Mouse (Mus musculus) forebrain, embryonic 16.5 days (tissue): ENCODE measurements around the gene Rbfox1. TPM values are rescaled to one million over a fixed set of nuclear protein-coding genes. Genes with fewer than 3 reads are reported as not detected.
A peak's percentile ranks its signal among the peaks of the same experiment; 100 is the strongest.

ENCODE experiments used
- ATAC-seq: fragments of 200-750 bp; cut with Nextera tagmentation; 2 replicates; pipeline ENCODE4 v1.8.0; 2017; ENCODE audit warnings: mild to moderate bottlenecking, moderate library complexity
- H3K27ac ChIP-seq: fragments of 300-500 bp; sonication (generic); 2 replicates; pipeline ENCODE4 v1.5.1; 2014; ENCODE audit warnings: low read length, control low read depth
- H3K27me3 ChIP-seq: fragments of 300-500 bp; sonication (generic); replicated peaks from 2 replicates; pipeline ENCODE4 v1.6.1; 2014; ENCODE audit warnings: low read length; ENCODE audit not compliant: control insufficient read depth, insufficient read depth
- H3K36me3 ChIP-seq: fragments of 300-500 bp; sonication (generic); 2 replicates; pipeline ENCODE4 v1.6.1; 2014; ENCODE audit not compliant: control insufficient read depth, insufficient read depth
- H3K4me1 ChIP-seq: fragments of 300-500 bp; sonication (generic); replicated peaks from 2 replicates; pipeline ENCODE4 v1.6.1; 2014; ENCODE audit warnings: low read length; ENCODE audit not compliant: control insufficient read depth, insufficient read depth
- H3K4me2 ChIP-seq: fragments of 300-500 bp; sonication (generic); 2 replicates; pipeline ENCODE4 v1.6.1; 2014; ENCODE audit warnings: mild to moderate bottlenecking, low read length, control low read depth
- H3K4me3 ChIP-seq: fragments of 300-500 bp; sonication (generic); replicated peaks from 2 replicates; pipeline ENCODE4 v1.5.1; 2014; ENCODE audit warnings: mild to moderate bottlenecking, low read length, control low read depth
- H3K9ac ChIP-seq: fragments of 300-500 bp; sonication (generic); replicated peaks from 2 replicates; pipeline ENCODE4 v1.6.1; 2014; ENCODE audit warnings: low read depth, low read length, control low read depth
- H3K9me3 ChIP-seq: fragments of 300-500 bp; sonication (generic); 2 replicates; pipeline ENCODE4 v1.6.1; 2016; ENCODE audit warnings: low read length; ENCODE audit not compliant: control insufficient read depth
- WGBS: fragments of 180-500 bp; shearing (Covaris S2); extraction: QIAGEN DNeasy Blood & Tissue Kit; methylation state at CpG from one replicate; pipeline ENCODE4 v1.1.7; 2014; 5-methylcytosine and 5-hydroxymethylcytosine counted together
- polyA plus RNA-seq: library from polyadenylated mRNA; unstranded; fragments of >200 nt; fragmentation: Nextera tagmentation; extraction: Ambion mirVana; gene quantifications from 2 replicates; pipeline ENCODE4 v1.2.1, GENCODE M21; 2015

The Rbfox1 gene
- polyA plus RNA-seq, 1 experiment from 2014 or later: 210 TPM

GRCm38 (mm10) chr16:7200239-7200638 is 1315.1 kb downstream of the Rbfox1 start:
- no peaks in the 10 kb centered on the region for H3K27me3 ChIP-seq
- no peaks in the 10 kb centered on the region for H3K36me3 ChIP-seq
- no peak overlapping the region for H3K9ac ChIP-seq
- H3K4me1 ChIP-seq: 0 out of 2 replicates have a peak, but pooled peaks cover 4% of the 10 kb centered on the region
- H3K27ac ChIP-seq: no peak overlapping the region
- no peak for ATAC-seq
- H3K9me3 ChIP-seq: no peaks in the 10 kb centered on the region
- no peak overlapping the region for H3K4me3 ChIP-seq
- 89% methylated on average over 3 of the region's 3 CpGs for WGBS
- no peak overlapping the region for H3K4me2 ChIP-seq

DNA sequence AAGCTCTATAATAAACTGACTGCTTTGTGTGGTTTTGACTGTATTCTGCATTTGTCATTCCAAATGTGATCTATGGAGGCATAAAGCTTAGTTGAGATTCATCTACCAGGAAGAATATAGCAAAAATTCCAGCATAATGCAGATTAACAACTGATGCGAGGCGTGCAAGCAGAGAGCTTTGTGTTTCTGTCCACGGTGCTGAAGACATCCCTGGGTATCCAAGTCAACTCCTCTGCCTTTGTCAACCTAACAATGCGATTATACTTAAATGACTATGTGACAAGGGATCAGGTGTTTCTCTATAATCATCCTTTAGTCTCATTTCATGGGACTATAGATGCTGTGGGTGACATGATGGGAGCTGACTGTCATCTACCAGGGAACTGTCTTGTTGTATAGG is 1316.7 kb downstream of the Rbfox1 start:
- no peak overlapping the region; the same call in 1 of the 2 replicates for H3K27ac ChIP-seq
- H3K4me2 ChIP-seq: no peak overlapping the region
- H3K4me1 ChIP-seq: 0 out of 2 replicates have a peak, but pooled peaks cover 4% of the 10 kb centered on the region
- H3K9ac ChIP-seq: no peak overlapping the region
- H3K4me3 ChIP-seq: no peak overlapping the region
- H3K27me3 ChIP-seq: no peaks in the 10 kb centered on the region
- 60% methylated on average over 4 of the region's 4 CpGs for WGBS
- H3K36me3 ChIP-seq: no peaks in the 10 kb centered on the region
- H3K9me3 ChIP-seq: no peaks in the 10 kb centered on the region
- peak; percentile 31; the same call in 1 of the 2 replicates for ATAC-seq

DNA sequence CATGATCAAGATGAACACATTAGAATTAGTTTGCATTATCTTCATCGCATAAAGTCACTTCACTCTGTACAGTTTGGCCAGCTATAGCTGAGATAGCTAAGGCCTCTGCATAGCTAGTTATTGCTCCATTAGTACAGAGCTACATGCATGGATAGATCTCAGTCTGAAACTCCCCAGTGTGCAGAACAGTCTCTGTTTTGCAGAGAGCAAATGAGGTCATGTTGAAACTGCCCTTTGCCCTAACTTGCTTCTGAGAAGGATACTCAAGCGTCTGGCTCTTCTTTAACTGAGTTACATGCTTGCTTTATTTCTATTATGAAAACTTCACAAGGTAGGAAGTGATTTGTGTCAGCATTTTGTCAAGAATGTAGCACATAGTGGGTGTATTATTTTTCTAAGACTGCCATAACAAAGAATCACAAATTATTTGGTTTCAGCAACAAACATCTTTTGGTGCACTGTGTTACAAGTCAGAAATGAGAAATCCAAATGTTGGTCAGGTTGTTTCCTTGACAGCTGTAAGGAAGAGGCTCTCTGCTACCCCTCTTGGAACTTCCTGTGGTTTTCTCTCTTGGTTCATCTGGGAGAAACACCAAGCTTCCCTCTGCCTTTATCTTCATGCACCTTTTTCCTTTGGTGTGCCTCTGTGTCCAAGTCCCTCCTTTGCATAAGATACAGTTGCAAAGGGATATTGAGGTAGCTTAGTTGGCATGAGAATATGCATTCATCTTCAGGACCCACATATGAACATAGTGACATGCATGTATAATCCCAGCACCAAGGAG is 1321.2 kb downstream of the Rbfox1 start:
- H3K9me3 ChIP-seq: no peaks in the 10 kb centered on the region
- H3K4me3 ChIP-seq: no peak overlapping the region
- 0 out of 2 replicates have a peak, but pooled peaks cover 4% of the 10 kb centered on the region for H3K4me1 ChIP-seq
- ATAC-seq: no peak
- no peaks in the 10 kb centered on the region for H3K36me3 ChIP-seq
- no peaks in the 10 kb centered on the region for H3K27me3 ChIP-seq
- H3K27ac ChIP-seq: no peak overlapping the region
- H3K9ac ChIP-seq: no peak overlapping the region
- no peak overlapping the region for H3K4me2 ChIP-seq
- WGBS: 85% methylated on average over 2 of the region's 2 CpGs

DNA sequence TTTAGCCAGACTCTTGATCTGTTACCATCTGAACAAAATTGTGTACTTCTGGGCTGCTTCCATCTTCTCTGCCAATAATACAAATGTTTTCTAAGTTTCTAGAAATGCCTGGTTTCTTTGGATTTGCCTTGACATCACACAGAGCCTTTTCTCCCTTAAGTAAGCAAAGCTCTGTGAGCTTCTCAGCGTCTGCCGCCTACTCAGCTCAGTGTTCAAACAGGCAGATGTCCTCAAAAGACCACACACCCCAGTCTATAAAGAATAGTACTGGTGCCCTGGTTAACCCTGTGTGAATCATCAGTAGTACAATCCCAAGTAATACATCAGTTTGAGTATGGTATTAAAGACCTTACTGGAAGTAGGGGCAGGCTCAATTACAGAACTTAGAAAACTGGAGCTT is 1322.4 kb downstream of the Rbfox1 start:
- no peak for ATAC-seq
- no peaks in the 10 kb centered on the region for H3K27me3 ChIP-seq
- no peaks in the 10 kb centered on the region for H3K4me1 ChIP-seq
- H3K27ac ChIP-seq: no peak overlapping the region
- no peaks in the 10 kb centered on the region for H3K9me3 ChIP-seq
- no peak overlapping the region for H3K9ac ChIP-seq
- no peak overlapping the region for H3K4me3 ChIP-seq
- H3K36me3 ChIP-seq: no peaks in the 10 kb centered on the region
- H3K4me2 ChIP-seq: no peak overlapping the region
- WGBS: 93% methylated on average over 2 of the region's 2 CpGs

DNA sequence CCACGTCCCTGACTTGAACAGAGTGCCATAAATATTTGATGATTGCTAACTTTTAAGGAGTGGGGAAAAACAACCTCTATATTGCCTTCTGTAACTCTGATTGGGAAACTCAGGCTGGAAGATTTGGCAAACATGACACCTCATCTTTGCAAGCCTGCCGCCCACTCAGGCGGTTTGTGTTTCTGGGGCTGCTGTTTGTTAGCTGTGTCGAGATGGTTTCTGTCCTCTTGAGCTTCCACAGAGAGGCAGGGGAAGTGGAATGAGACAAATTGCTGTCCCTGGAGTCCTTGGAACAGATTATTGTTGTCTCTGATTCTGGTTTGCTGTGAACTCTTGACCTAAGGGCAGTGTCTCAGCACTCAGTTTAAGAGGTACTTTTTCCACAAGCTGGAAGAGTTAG is 1327.6 kb downstream of the Rbfox1 start:
- H3K27me3 ChIP-seq: no peaks in the 10 kb centered on the region
- H3K4me1 ChIP-seq: no peaks in the 10 kb centered on the region
- H3K9me3 ChIP-seq: no peaks in the 10 kb centered on the region
- no peak overlapping the region for H3K27ac ChIP-seq
- H3K9ac ChIP-seq: no peak overlapping the region
- no peak overlapping the region for H3K4me3 ChIP-seq
- no peak overlapping the region for H3K4me2 ChIP-seq
- no peaks in the 10 kb centered on the region for H3K36me3 ChIP-seq
- ATAC-seq: no peak
- WGBS: 92% methylated on average over 4 of the region's 4 CpGs

GRCm38 (mm10) chr16:7223265-7223664 is 1338.1 kb downstream of the Rbfox1 start:
- no peaks in the 10 kb centered on the region for H3K27me3 ChIP-seq
- H3K4me3 ChIP-seq: no peak overlapping the region
- peaks cover 5% of the 10 kb centered on the region for H3K4me1 ChIP-seq
- no peaks in the 10 kb centered on the region; the same call in 1 of the 2 replicates for H3K36me3 ChIP-seq
- no peak overlapping the region for H3K9ac ChIP-seq
- whole genome bisulfite sequencing: 71% methylated on average over 2 of the region's 2 CpGs
- no peaks in the 10 kb centered on the region for H3K9me3 ChIP-seq
- ATAC-seq: no peak
- no peak overlapping the region for H3K27ac ChIP-seq
- no peak overlapping the region for H3K4me2 ChIP-seq

GRCm38 (mm10) chr16:7226000-7226399 is 1340.8 kb downstream of the Rbfox1 start:
- H3K9me3 ChIP-seq: no peaks in the 10 kb centered on the region
- H3K36me3 ChIP-seq: no peaks in the 10 kb centered on the region; the same call in 1 of the 2 replicates
- no peaks in the 10 kb centered on the region for H3K27me3 ChIP-seq
- no peak overlapping the region for H3K4me3 ChIP-seq
- ATAC-seq: peak; percentile 62; the same call in 1 of the 2 replicates
- no peak overlapping the region for H3K4me2 ChIP-seq
- H3K9ac ChIP-seq: no peak overlapping the region
- no peak overlapping the region for H3K27ac ChIP-seq
- 58% methylated on average over 3 of the region's 3 CpGs for WGBS
- H3K4me1 ChIP-seq: peaks cover 7% of the 10 kb centered on the region

GRCm38 (mm10) chr16:7228246-7228645 is 1343.1 kb downstream of the Rbfox1 start:
- H3K27me3 ChIP-seq: no peaks in the 10 kb centered on the region
- H3K4me1 ChIP-seq: peaks cover 7% of the 10 kb centered on the region
- WGBS: 67% methylated on average over 5 of the region's 5 CpGs
- no peak; the same call in 1 of the 2 replicates for ATAC-seq
- H3K27ac ChIP-seq: no peak overlapping the region
- H3K4me2 ChIP-seq: no peak overlapping the region
- H3K36me3 ChIP-seq: no peaks in the 10 kb centered on the region; the same call in 1 of the 2 replicates
- no peak overlapping the region for H3K9ac ChIP-seq
- H3K9me3 ChIP-seq: no peaks in the 10 kb centered on the region
- no peak overlapping the region for H3K4me3 ChIP-seq

GRCm38 (mm10) chr16:7229232-7229631 is 1344.1 kb downstream of the Rbfox1 start:
- Histone ChIP-seq H3K27me3 (no peaks in the 10 kb centered on the region), H3K4me3 (no peak overlapping the region), H3K9ac (no peak overlapping the region), H3K36me3 (no peaks in the 10 kb centered on the region; the same call in 1 of the 2 replicates), H3K9me3 (no peaks in the 10 kb centered on the region), H3K4me2 (no peak overlapping the region), H3K4me1 (peaks cover 7% of the 10 kb centered on the region), H3K27ac (no peak overlapping the region)
- ATAC-seq: no peak
- 50% methylated on average over 4 of the region's 4 CpGs for WGBS
